Mouse (Mus musculus) liver, embryonic 14.5 days (tissue): Measurements from ENCODE around the gene Klhl22.
"Not testable (repeated sequence)": the region's sequence is repeated elsewhere in the genome, so short reads cannot be mapped to it uniquely, and the experiment has no call there.

ENCODE experiments used
- CTCF ChIP-seq: IDR thresholded peaks from 2 replicates; pipeline ENCODE4 v1.5.1; 2016; ENCODE audit warnings: antibody characterized with exemption, low read depth, control low read depth
- EP300 ChIP-seq: IDR thresholded peaks from 2 replicates; pipeline ENCODE4 v1.6.1; 2016; ENCODE audit warnings: antibody characterized with exemption, low read depth

DNA sequence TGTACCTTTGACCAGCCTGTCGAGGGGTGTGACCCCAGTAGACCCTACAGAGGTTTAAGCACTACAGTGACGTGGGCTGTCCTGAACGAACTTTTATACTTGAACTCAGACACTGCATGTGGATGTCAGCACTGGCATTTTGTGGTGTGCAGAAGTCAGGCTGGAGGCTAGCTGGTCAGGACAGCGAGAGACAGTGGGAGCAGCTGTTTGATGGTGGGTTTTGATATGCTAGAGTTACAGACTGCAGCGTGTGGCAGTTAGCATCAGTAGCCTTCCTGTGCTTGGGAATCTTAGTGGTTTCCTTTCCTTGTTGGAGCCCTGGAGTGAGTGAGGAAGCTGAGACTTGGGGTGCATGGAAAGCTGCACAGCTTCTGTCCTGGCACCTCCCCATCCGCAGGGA, 24.5 kb upstream of the Klhl22 start:
- not testable (repeated sequence) for TF ChIP-seq EP300, CTCF
